ENCODE assay signal across 12 mouse cellular contexts in genomic region chr3:152054260-152054659, GRCm38 (mm10).
A peak's percentile ranks its signal among the peaks of the same experiment; 100 is the strongest.
DNase-seq lines count a peak whose midpoint lies in the region; ATAC-seq lines count a peak whose summit lies in the region.
"Had no signal": no experiment of that assay in that cellular context is flagged by ENCODE, and none has a peak within 500 bp of the region (broad histone marks: within the 10 kb centered on the region; RNA-seq: fewer than 3 reads in every experiment).

No protein-coding gene starts in this region.

- DNase-seq in heart, postnatal 4 days = no peak
- DNase-seq in 416B (ENCODE audit: low read depth) (peak; percentile 90), MN1 (ENCODE audit: low spot score) (peak; percentile 72)
- peak; percentile 18 for DNase-seq in limb, embryonic 10.5 days (ENCODE audit: low spot score)
- DNase-seq in right cerebral cortex, postnatal 25 days = no peak
- DNase-seq: cerebellum, adult 8-10 months; gastrocnemius, postnatal 10 days; kidney, postnatal 14 days; liver, postnatal 0 days had no signal

- no peak overlapping the region for H3K9ac ChIP-seq in heart, embryonic 15.5 days
- H3K9ac ChIP-seq: forebrain, embryonic 15.5 days; liver, postnatal 0 days had no signal

- no peaks in the 10 kb centered on the region for H3K4me1 ChIP-seq in heart, embryonic 15.5 days (replicated peaks)
- no peaks in the 10 kb centered on the region for H3K4me1 ChIP-seq in limb, embryonic 10.5 days
- H3K4me1 ChIP-seq: forebrain, embryonic 15.5 days had no signal

- no peak overlapping the region for H3K27ac ChIP-seq in heart, embryonic 15.5 days
- H3K27ac ChIP-seq in limb, embryonic 10.5 days = no peak overlapping the region
- H3K27ac ChIP-seq: forebrain, embryonic 15.5 days had no signal

- H3K4me2 ChIP-seq in heart, embryonic 15.5 days = no peak overlapping the region
- H3K4me2 ChIP-seq: forebrain, embryonic 15.5 days had no signal

- H3K9me3 ChIP-seq in heart, embryonic 15.5 days (replicated peaks) = no peaks in the 10 kb centered on the region
- no peaks in the 10 kb centered on the region for H3K9me3 ChIP-seq in limb, embryonic 10.5 days (replicated peaks)
- H3K9me3 ChIP-seq: forebrain, embryonic 15.5 days had no signal

- H3K4me3 ChIP-seq in heart, embryonic 15.5 days = no peak overlapping the region
- no peak overlapping the region for H3K4me3 ChIP-seq in limb, embryonic 10.5 days
- H3K4me3 ChIP-seq: forebrain, embryonic 15.5 days had no signal

- 38% methylated on average over 4 of the region's 4 CpGs for WGBS in heart, embryonic 15.5 days
- WGBS in limb, embryonic 10.5 days = 79% methylated on average over 4 of the region's 4 CpGs

- no peaks in the 10 kb centered on the region for H3K27me3 ChIP-seq in heart, embryonic 15.5 days
- no peaks in the 10 kb centered on the region for H3K27me3 ChIP-seq in limb, embryonic 10.5 days (ENCODE audit: low read depth, poor library complexity, severe bottlenecking)
- H3K27me3 ChIP-seq: forebrain, embryonic 15.5 days had no signal

- ATAC-seq in heart, embryonic 15.5 days (replicated peaks; ENCODE audit: insufficient number of reproducible peaks, insufficient read depth, low FRiP score, low read depth) = peak; percentile 22; the same call in 1 of the 2 replicates
- ATAC-seq in frontal cortex, adult (ENCODE audit: low TSS enrichment) = no peak
- ATAC-seq: forebrain, embryonic 15.5 days; liver, postnatal 0 days had no signal

- H3K36me3 ChIP-seq in heart, embryonic 15.5 days = no peaks in the 10 kb centered on the region
- no peaks in the 10 kb centered on the region for H3K36me3 ChIP-seq in limb, embryonic 10.5 days
- H3K36me3 ChIP-seq: forebrain, embryonic 15.5 days had no signal

Comparison
In these comparisons a context has a peak if more than half of its experiments do, and no peak if none do; other contexts are left out.
1. DNase-seq: peak in 416B (single experiment), MN1 (single experiment) and limb, embryonic 10.5 days (single experiment); none in heart, postnatal 4 days (single experiment) and right cerebral cortex, postnatal 25 days (single experiment).